Mouse (Mus musculus) hindbrain, embryonic 11.5 days (tissue): ENCODE data around the gene Metrn. TPM values are rescaled to one million over a fixed set of nuclear protein-coding genes. Genes with fewer than 3 reads are reported as not detected.

Experiments used
- ATAC-seq: fragments of 200-750 bp; cut with Nextera tagmentation; 2 replicates; pipeline ENCODE4 v1.8.0; 2017; ENCODE audit warnings: mild to moderate bottlenecking, moderate TSS enrichment, moderate library complexity; ENCODE audit not compliant: low FRiP score
- DNase-seq: peaks from one replicate; pipeline ENCODE4 v3.0.0-alpha.2; 2015; ENCODE audit warnings: low spot score
- H3K27ac ChIP-seq: fragments of 300-500 bp; sonication (generic); 2 replicates; pipeline ENCODE4 v1.5.1; 2014; ENCODE audit warnings: mild to moderate bottlenecking, low read depth, low read length
- H3K27me3 ChIP-seq: fragments of 300-500 bp; sonication (generic); 2 replicates; pipeline ENCODE4 v1.6.1; 2014; ENCODE audit warnings: mild to moderate bottlenecking, low read length, moderate library complexity, mixed read lengths; ENCODE audit not compliant: control insufficient read depth, insufficient read depth
- H3K36me3 ChIP-seq: fragments of 300-500 bp; sonication (generic); 2 replicates; pipeline ENCODE4 v1.6.1; 2014; ENCODE audit warnings: mild to moderate bottlenecking, low read length, moderate library complexity, mixed read lengths; ENCODE audit not compliant: control insufficient read depth, insufficient read depth
- H3K4me1 ChIP-seq: fragments of 300-500 bp; sonication (generic); replicated peaks from 2 replicates; pipeline ENCODE4 v1.6.1; 2014; ENCODE audit warnings: low read length, mixed read lengths; ENCODE audit not compliant: control insufficient read depth, insufficient read depth
- H3K4me2 ChIP-seq: fragments of 300-500 bp; sonication (generic); replicated peaks from 2 replicates; pipeline ENCODE4 v1.6.1; 2014; ENCODE audit warnings: mild to moderate bottlenecking, low read depth, low read length
- H3K4me3 ChIP-seq: fragments of 300-500 bp; sonication (generic); 2 replicates; pipeline ENCODE4 v1.5.1; 2014; ENCODE audit warnings: low read depth, low read length
- H3K9ac ChIP-seq: fragments of 300-500 bp; sonication (generic); 2 replicates; pipeline ENCODE4 v1.6.1; 2014; ENCODE audit warnings: low read depth, low read length
- H3K9me3 ChIP-seq: fragments of 300-500 bp; sonication (generic); 2 replicates; pipeline ENCODE4 v1.6.1; 2016; ENCODE audit warnings: low read length; ENCODE audit not compliant: control insufficient read depth
- WGBS: fragments of 180-500 bp; shearing (Covaris S2); extraction: QIAGEN DNeasy Blood & Tissue Kit; methylation state at CpG from one replicate; pipeline ENCODE4 v1.1.7; 2014; 5-methylcytosine and 5-hydroxymethylcytosine counted together
- polyA plus RNA-seq: library from polyadenylated mRNA; unstranded; fragments of >200 nt; fragmentation: Nextera tagmentation; extraction: Ambion mirVana; gene quantifications from 2 replicates; pipeline ENCODE4 v1.2.1, GENCODE M21; 2014

Gene Metrn
- polyA plus RNA-seq, 1 experiment from 2014 or later, result 16.9 TPM

GRCm38 (mm10) chr17:25838904-25839303, 42.0 kb upstream of the Metrn start:
- Histone ChIP-seq H3K27ac (peak overlapping the region; percentile 27; the same call in 1 of the 2 replicates), H3K9ac (no peak overlapping the region), H3K4me1 (peaks cover 28% of the 10 kb centered on the region), H3K27me3 (no peaks in the 10 kb centered on the region), H3K4me2 (no peak overlapping the region), H3K9me3 (no peaks in the 10 kb centered on the region), H3K36me3 (peaks cover 27% of the 10 kb centered on the region), H3K4me3 (no peak overlapping the region)
- WGBS, result 86% methylated on average over 4 of the region's 4 CpGs
- DNase-seq (no peak), ATAC-seq (no peak)

DNA sequence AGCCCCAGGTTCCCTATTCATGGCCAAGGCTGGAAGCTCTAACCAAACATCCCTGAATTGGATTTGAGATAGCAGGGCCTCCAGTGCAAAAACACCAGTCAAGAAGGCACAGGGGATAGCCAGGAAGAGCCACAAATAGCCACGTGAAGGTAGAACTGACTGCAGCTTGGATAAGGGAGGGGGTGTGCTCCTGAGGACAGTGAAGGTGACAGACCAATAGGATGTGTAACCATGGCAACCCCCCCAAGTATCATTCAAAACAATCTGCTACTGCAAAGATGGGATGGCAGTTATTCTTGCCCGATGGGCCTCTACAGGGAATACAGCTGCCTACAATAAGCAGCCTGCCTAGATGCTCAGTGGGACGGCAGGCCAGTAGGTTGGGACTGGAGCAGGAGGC, 40.6 kb upstream of the Metrn start:
- H3K4me3 ChIP-seq, result no peak overlapping the region

GRCm38 (mm10) chr17:25837076-25837410, 40.1 kb upstream of the Metrn start, which contains the start of gene Rhbdl1:
Gene Rhbdl1, minus strand, starts transcription at chr17:25837295.
- peak within 1 kb of the TSS; percentile 66 for H3K27ac ChIP-seq
- DNase-seq (peak; percentile 73), ATAC-seq (0 out of 2 replicates have a peak, but pooled peaks have one; percentile 8)
- peaks cover 26% of the 10 kb centered on the region for H3K36me3 ChIP-seq
- H3K9me3 ChIP-seq, result no peaks in the 10 kb centered on the region
- H3K4me1 ChIP-seq, result peaks cover 29% of the 10 kb centered on the region
- H3K4me2 ChIP-seq, result peak within 1 kb of the TSS; percentile 76
- peak within 1 kb of the TSS; percentile 31 for H3K4me3 ChIP-seq
- H3K27me3 ChIP-seq, result no peaks in the 10 kb centered on the region
- H3K9ac ChIP-seq, result peak within 1 kb of the TSS; percentile 68
- 3% methylated on average over 24 of the region's 29 CpGs for WGBS

More for the DNA sequence above, 40.6 kb upstream of the Metrn start:
- Histone ChIP-seq H3K36me3 (peaks cover 27% of the 10 kb centered on the region), H3K9ac (no peak overlapping the region; the same call in 1 of the 2 replicates), H3K27ac (peak overlapping the region; percentile 66), H3K4me2 (peak overlapping the region; percentile 76; the same call in 1 of the 2 replicates), H3K4me1 (peaks cover 29% of the 10 kb centered on the region), H3K27me3 (no peaks in the 10 kb centered on the region), H3K9me3 (no peaks in the 10 kb centered on the region)
- peak; percentile 47 for DNase-seq
- WGBS, result 28% methylated on average over 3 of the region's 3 CpGs
- no peak for ATAC-seq

DNA sequence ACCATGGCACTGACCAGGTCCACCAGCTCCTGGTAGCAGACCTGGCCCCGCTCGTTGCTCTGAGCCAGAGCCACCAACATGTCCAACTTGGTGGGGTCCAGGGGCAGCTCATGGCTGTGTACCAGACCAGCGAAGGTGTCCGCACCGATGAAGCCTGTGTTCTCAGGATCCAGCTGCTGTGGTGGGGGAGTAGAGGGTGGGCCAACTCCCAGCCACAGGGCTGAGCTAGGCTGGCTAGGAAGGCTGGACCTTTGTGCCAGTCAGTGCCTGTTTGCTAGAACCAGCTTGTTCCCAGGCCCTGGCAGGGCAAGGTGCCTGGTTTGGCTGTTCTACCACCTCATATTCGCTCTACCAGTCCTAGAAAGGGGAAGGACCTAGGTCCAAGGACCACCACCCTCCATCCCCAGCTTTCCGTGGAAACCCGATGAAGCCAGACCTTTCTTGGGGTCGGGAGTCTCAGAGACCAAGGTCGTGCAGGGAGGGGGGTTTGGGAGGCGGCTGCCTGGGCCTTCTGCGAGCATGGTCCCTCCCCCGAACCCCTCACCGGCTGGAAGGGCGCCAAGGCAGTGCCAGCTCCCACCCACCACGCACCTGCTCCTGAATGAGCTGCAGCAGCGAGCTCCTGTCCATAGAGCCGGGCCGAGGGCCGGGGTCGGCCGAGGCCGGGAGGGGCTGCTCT, 39.6 kb upstream of the Metrn start:
- Histone ChIP-seq H3K27ac (peak overlapping the region; percentile 66), H3K36me3 (peaks cover 23% of the 10 kb centered on the region), H3K4me1 (peaks cover 33% of the 10 kb centered on the region), H3K9me3 (no peaks in the 10 kb centered on the region), H3K27me3 (no peaks in the 10 kb centered on the region), H3K9ac (peak overlapping the region; percentile 68), H3K4me3 (peak overlapping the region; percentile 31), H3K4me2 (peak overlapping the region; percentile 76)
- ATAC-seq, result no peak
- DNase-seq, result no peak
- 27% methylated on average over 21 of the region's 23 CpGs for WGBS

DNA sequence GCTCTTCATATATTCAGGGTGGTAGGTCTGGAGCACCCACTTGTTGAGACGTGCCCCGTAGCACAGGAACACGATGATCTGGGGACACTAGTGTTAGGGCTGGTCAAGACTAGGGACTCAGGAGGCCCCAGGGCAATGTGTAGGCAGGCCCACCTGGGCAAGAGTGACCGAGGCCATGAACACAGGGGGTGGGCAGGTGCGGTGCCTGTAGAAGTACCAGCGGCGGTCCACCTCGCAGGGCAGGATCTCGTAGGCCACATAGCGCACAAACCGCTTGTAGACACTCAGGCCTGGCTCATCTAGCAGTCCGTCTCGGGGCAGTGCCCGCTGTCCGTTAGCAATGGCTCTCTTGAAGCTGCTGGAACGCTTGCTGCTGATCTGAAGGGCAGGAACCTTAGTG, 38.9 kb upstream of the Metrn start:
- H3K27ac ChIP-seq, result no peak overlapping the region
- WGBS, result 93% methylated on average over 16 of the region's 16 CpGs

DNA sequence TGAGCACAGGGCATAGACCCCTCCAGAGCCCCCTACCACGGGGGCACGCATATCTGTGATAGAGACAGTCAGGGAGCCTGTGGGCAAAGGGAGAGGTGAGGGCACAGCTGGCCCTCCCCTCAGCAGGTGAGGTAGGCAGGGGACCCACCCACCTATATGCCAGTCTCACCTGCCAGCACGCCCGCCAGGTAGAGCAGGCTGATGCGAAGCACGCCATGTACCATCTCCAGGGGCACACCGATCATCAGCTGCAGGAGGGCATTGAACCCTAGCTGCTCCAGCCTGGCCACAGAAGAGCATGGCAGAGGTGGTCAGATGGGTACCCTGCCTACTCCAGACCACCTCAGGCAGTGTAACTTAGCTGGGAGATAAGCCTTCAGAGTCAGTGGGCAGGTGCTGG, 38.4 kb upstream of the Metrn start:
- H3K9ac ChIP-seq, result no peak overlapping the region

More for the DNA sequence above, 38.9 kb upstream of the Metrn start:
- Histone ChIP-seq H3K4me1 (peaks cover 37% of the 10 kb centered on the region), H3K4me3 (no peak overlapping the region; the same call in 1 of the 2 replicates), H3K4me2 (peak overlapping the region; percentile 76; the same call in 1 of the 2 replicates), H3K27me3 (no peaks in the 10 kb centered on the region), H3K36me3 (peaks cover 26% of the 10 kb centered on the region), H3K9me3 (no peaks in the 10 kb centered on the region), H3K9ac (no peak overlapping the region)
- DNase-seq, result no peak
- no peak for ATAC-seq

DNA sequence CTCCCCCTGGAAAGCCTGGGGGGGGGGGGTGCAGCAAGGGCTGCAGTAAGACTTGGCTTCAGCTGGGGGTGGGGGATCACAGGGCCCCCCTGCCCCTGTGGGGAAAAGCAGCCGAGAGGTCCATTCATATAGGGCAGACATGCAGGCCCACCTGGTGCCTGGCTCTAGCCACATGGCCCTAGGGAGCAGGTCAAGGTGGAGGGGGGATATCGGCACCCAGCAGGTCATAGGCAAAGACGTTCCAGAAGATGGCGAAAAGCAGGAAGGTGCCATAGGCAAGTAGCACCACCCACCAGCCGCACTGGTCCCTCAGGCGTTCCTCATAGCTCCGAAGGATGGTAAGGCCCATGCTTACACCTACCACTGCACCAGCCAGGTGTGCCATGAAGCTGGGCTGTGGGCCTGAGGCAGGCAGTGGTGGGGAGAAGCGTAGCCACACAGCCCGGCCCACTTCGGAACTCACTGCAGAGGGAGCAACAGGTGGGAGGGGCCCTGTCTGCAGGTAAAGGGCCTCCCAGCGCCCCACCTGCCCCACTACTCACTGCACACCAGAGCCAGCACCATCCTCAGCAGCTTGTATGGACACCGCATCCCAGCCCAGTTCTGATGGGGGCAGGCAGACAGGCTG, 37.8 kb upstream of the Metrn start:
- H3K27me3 ChIP-seq, result no peaks in the 10 kb centered on the region
- H3K9me3 ChIP-seq, result no peaks in the 10 kb centered on the region
- H3K4me2 ChIP-seq, result peak overlapping the region; percentile 91
- peaks cover 16% of the 10 kb centered on the region for H3K36me3 ChIP-seq
- no peak overlapping the region for H3K9ac ChIP-seq
- peak overlapping the region; percentile 24; the same call in 1 of the 2 replicates for H3K27ac ChIP-seq
- WGBS, result 92% methylated on average over 12 of the region's 12 CpGs
- DNase-seq (no peak), ATAC-seq (no peak)
- H3K4me3 ChIP-seq, result peak overlapping the region; percentile 83; the same call in 1 of the 2 replicates
- peaks cover 39% of the 10 kb centered on the region for H3K4me1 ChIP-seq

More for the DNA sequence above, 38.4 kb upstream of the Metrn start:
- no peak overlapping the region for H3K27ac ChIP-seq
- H3K4me3 ChIP-seq, result no peak overlapping the region
- no peaks in the 10 kb centered on the region for H3K27me3 ChIP-seq
- ATAC-seq (no peak), DNase-seq (no peak)
- peaks cover 37% of the 10 kb centered on the region for H3K4me1 ChIP-seq
- peak overlapping the region; percentile 7; the same call in 1 of the 2 replicates for H3K4me2 ChIP-seq
- no peaks in the 10 kb centered on the region for H3K9me3 ChIP-seq
- WGBS, result 90% methylated on average over 7 of the region's 7 CpGs
- H3K36me3 ChIP-seq, result peaks cover 21% of the 10 kb centered on the region

GRCm38 (mm10) chr17:25833961-25834594, 37.1 kb upstream of the Metrn start:
- 60% methylated on average over 6 of the region's 6 CpGs for WGBS
- peak overlapping the region; percentile 91 for H3K4me2 ChIP-seq
- peak overlapping the region; percentile 94 for H3K27ac ChIP-seq
- no peaks in the 10 kb centered on the region for H3K27me3 ChIP-seq
- peak overlapping the region; percentile 83 for H3K4me3 ChIP-seq
- DNase-seq (no peak), ATAC-seq (no peak)
- peak overlapping the region; percentile 79 for H3K9ac ChIP-seq
- H3K36me3 ChIP-seq, result peaks cover 10% of the 10 kb centered on the region
- no peaks in the 10 kb centered on the region for H3K9me3 ChIP-seq
- peaks cover 43% of the 10 kb centered on the region for H3K4me1 ChIP-seq
